In genomic region chr8:91804403-91805253, GRCm38 (mm10) we compare ENCODE assay signal across 8 mouse cellular contexts. TPM values are rescaled to one million over a fixed set of nuclear protein-coding genes. Genes with fewer than 3 reads are reported as not detected.
DNase-seq lines count a peak whose midpoint lies in the region; ATAC-seq and TF ChIP-seq lines count a peak whose summit lies in the region.

No protein-coding gene starts in this region.

- 2% methylated on average over 36 of the region's 36 CpGs for WGBS in heart, embryonic 10.5 days
- 51% methylated on average over 36 of the region's 36 CpGs for WGBS in heart, adult 2 months
- under 1% methylated on average over 36 of the region's 36 CpGs for WGBS in embryonic facial prominence, embryonic 11.5 days
- WGBS in kidney, embryonic 14.5 days: 3% methylated on average over 36 of the region's 36 CpGs
- 2% methylated on average over 36 of the region's 36 CpGs for WGBS in midbrain, embryonic 16.5 days

- DNase-seq in heart, embryonic 10.5 days (ENCODE audit: low spot score): no peak
- no peak for DNase-seq in heart, adult 2 months
- peak; percentile 50 for DNase-seq in embryonic facial prominence, embryonic 11.5 days (ENCODE audit: low spot score)
- no peak for DNase-seq in thymus, postnatal 4 days
- no peak for DNase-seq in cerebellum, adult 11 months

- intact Hi-C loops in heart, adult 2 months (cut with DNase I): loop anchor here (5.0 kb wide), 3 partner anchors 183 to 492 kb away; partner anchors contain the start of genes Fto and Rpgrip1l

- no peak for TF ChIP-seq CTCF in heart, adult 2 months (IDR thresholded peaks at IDR 0.05)

- peaks cover 3% of the 10 kb centered on the region; the same call in 1 of the 2 replicates for H3K36me3 ChIP-seq in heart, embryonic 10.5 days
- H3K36me3 ChIP-seq in heart, adult 2 months (ENCODE audit: control insufficient read depth, insufficient read depth, low read length): no peaks in the 10 kb centered on the region
- no peaks in the 10 kb centered on the region; the same call in 1 of the 2 replicates for H3K36me3 ChIP-seq in embryonic facial prominence, embryonic 11.5 days (replicated peaks; ENCODE audit: control insufficient read depth, insufficient read depth, low read depth, low read length)
- H3K36me3 ChIP-seq in kidney, embryonic 14.5 days (ENCODE audit: control insufficient read depth, insufficient read depth, low read length): no peaks in the 10 kb centered on the region
- no peaks in the 10 kb centered on the region for H3K36me3 ChIP-seq in midbrain, embryonic 16.5 days (ENCODE audit: control insufficient read depth, insufficient read depth, low read length)

- H3K27ac ChIP-seq in heart, embryonic 10.5 days: peak overlapping the region; percentile 56
- no peak overlapping the region for H3K27ac ChIP-seq in heart, adult 2 months
- H3K27ac ChIP-seq in embryonic facial prominence, embryonic 11.5 days (replicated peaks; ENCODE audit: low read depth, low read length): no peak overlapping the region
- H3K27ac ChIP-seq in kidney, embryonic 14.5 days (ENCODE audit: low read depth, low read length): no peak overlapping the region
- H3K27ac ChIP-seq in midbrain, embryonic 16.5 days (ENCODE audit: low read length): peak overlapping the region; percentile 56

- TF ChIP-seq POLR2A in heart, adult 2 months (IDR thresholded peaks at IDR 0.05; ENCODE audit: insufficient read depth, low read depth, low read length): no peak

- no peaks in the 10 kb centered on the region for H3K79me2 ChIP-seq in heart, adult 2 months (replicated peaks; ENCODE audit: control insufficient read depth, insufficient read depth, low read length)

- no peak for ATAC-seq in embryonic facial prominence, embryonic 11.5 days (replicated peaks; ENCODE audit: insufficient number of reproducible peaks, low FRiP score, low TSS enrichment, low read depth)
- no peak for ATAC-seq in kidney, embryonic 14.5 days (ENCODE audit: low FRiP score, low TSS enrichment)
- ATAC-seq in midbrain, embryonic 16.5 days: no peak
- ATAC-seq in inflammation-experienced regulatory T-cells, adult 6 months: no peak

- H3K27me3 ChIP-seq in heart, embryonic 10.5 days (ENCODE audit: insufficient read depth, poor library complexity, severe bottlenecking): peaks cover 83% of the 10 kb centered on the region
- H3K27me3 ChIP-seq in heart, adult 2 months (ENCODE audit: control insufficient read depth, insufficient read depth, low read length): peaks cover 11% of the 10 kb centered on the region
- peaks cover 44% of the 10 kb centered on the region for H3K27me3 ChIP-seq in embryonic facial prominence, embryonic 11.5 days (ENCODE audit: control insufficient read depth, insufficient read depth, low read length)
- peaks cover 87% of the 10 kb centered on the region for H3K27me3 ChIP-seq in kidney, embryonic 14.5 days (ENCODE audit: control insufficient read depth, insufficient read depth, low read length)
- H3K27me3 ChIP-seq in midbrain, embryonic 16.5 days (ENCODE audit: control insufficient read depth, insufficient read depth, low read depth, low read length): peaks cover 21% of the 10 kb centered on the region

- no peak for TF ChIP-seq EP300 in heart, adult 2 months (IDR thresholded peaks at IDR 0.05; ENCODE audit: insufficient read depth, low read depth, low read length)

- peaks cover 57% of the 10 kb centered on the region for H3K4me1 ChIP-seq in heart, embryonic 10.5 days
- no peaks in the 10 kb centered on the region for H3K4me1 ChIP-seq in heart, adult 2 months (ENCODE audit: control insufficient read depth, insufficient read depth, low read length)
- H3K4me1 ChIP-seq in embryonic facial prominence, embryonic 11.5 days (ENCODE audit: control insufficient read depth, insufficient read depth, low read length): peaks cover 7% of the 10 kb centered on the region
- peaks cover 24% of the 10 kb centered on the region for H3K4me1 ChIP-seq in kidney, embryonic 14.5 days (ENCODE audit: control insufficient read depth, insufficient read depth, low read length)
- H3K4me1 ChIP-seq in midbrain, embryonic 16.5 days (ENCODE audit: control insufficient read depth, insufficient read depth, low read length): peaks cover 33% of the 10 kb centered on the region

- H3K9me3 ChIP-seq in heart, embryonic 10.5 days: no peaks in the 10 kb centered on the region
- H3K9me3 ChIP-seq in embryonic facial prominence, embryonic 11.5 days (replicated peaks; ENCODE audit: control insufficient read depth, low read length): no peaks in the 10 kb centered on the region
- H3K9me3 ChIP-seq in kidney, embryonic 14.5 days (ENCODE audit: control insufficient read depth, low read length): no peaks in the 10 kb centered on the region
- H3K9me3 ChIP-seq in midbrain, embryonic 16.5 days (replicated peaks; ENCODE audit: control insufficient read depth, low read length, poor library complexity, severe bottlenecking): no peaks in the 10 kb centered on the region

- no peak overlapping the region for H3K9ac ChIP-seq in heart, adult 2 months (ENCODE audit: low read depth, low read length)
- peak overlapping the region; percentile 62 for H3K9ac ChIP-seq in embryonic facial prominence, embryonic 11.5 days (replicated peaks; ENCODE audit: low read length)
- no peak overlapping the region for H3K9ac ChIP-seq in kidney, embryonic 14.5 days (ENCODE audit: low read depth, low read length)
- H3K9ac ChIP-seq in midbrain, embryonic 16.5 days (ENCODE audit: low read depth, low read length): 0 out of 2 replicates have a peak overlapping the region, but pooled peaks have one; percentile 23

- H3K4me3 ChIP-seq in heart, embryonic 10.5 days: peak overlapping the region; percentile 53
- no peak overlapping the region for H3K4me3 ChIP-seq in heart, adult 2 months
- H3K4me3 ChIP-seq in embryonic facial prominence, embryonic 11.5 days (ENCODE audit: low read depth, low read length): peak overlapping the region; percentile 14; the same call in 1 of the 2 replicates
- peak overlapping the region; percentile 28 for H3K4me3 ChIP-seq in kidney, embryonic 14.5 days (ENCODE audit: low read length)
- H3K4me3 ChIP-seq in midbrain, embryonic 16.5 days (ENCODE audit: low read depth, low read length): peak overlapping the region; percentile 6; the same call in 1 of the 2 replicates

- H3K4me2 ChIP-seq in embryonic facial prominence, embryonic 11.5 days (ENCODE audit: low read depth, low read length): peak overlapping the region; percentile 63
- peak overlapping the region; percentile 45 for H3K4me2 ChIP-seq in kidney, embryonic 14.5 days (replicated peaks; ENCODE audit: low read depth, low read length)
- H3K4me2 ChIP-seq in midbrain, embryonic 16.5 days (ENCODE audit: low read length): peak overlapping the region; percentile 50

RNA-seq across cellular contexts. Expression of gene Irx3, which starts 2.8 kb away (rescaled TPM):
- polyA plus RNA-seq in heart, embryonic 10.5 days (2016; fragmentation: Nextera tagmentation; extraction: Ambion mirVana): 13.5 and 13.6 TPM in 2 replicates
- total RNA-seq in heart, adult 2 months (2021): 10 to 100 TPM; 22.1 to 32.0 TPM
- polyA plus RNA-seq in heart, adult 2 months (2012; rRNA removed): 8.7 and 15.8 TPM in 2 replicates
- polyA plus RNA-seq in embryonic facial prominence, embryonic 11.5 days (2014; fragmentation: Nextera tagmentation; extraction: Ambion mirVana): 19.8 and 20.4 TPM in 2 replicates
- 11.8 and 13.7 TPM in 2 replicates for polyA plus RNA-seq in kidney, embryonic 14.5 days (2014; fragmentation: Nextera tagmentation; extraction: Ambion mirVana)
- polyA plus RNA-seq in midbrain, embryonic 16.5 days (2015; fragmentation: Nextera tagmentation; extraction: Ambion mirVana): 16.2 and 16.9 TPM in 2 replicates
- polyA plus RNA-seq in inflammation-experienced regulatory T-cells, adult 6 months (2017; shearing (Covaris generic)): not detected

Comparison
In these comparisons a context has a peak if more than half of its experiments do, and no peak if none do; other contexts are left out.
1. H3K27ac ChIP-seq: peak in heart, embryonic 10.5 days (single experiment) and midbrain, embryonic 16.5 days (single experiment); none in heart, adult 2 months (single experiment), embryonic facial prominence, embryonic 11.5 days (single experiment) and kidney, embryonic 14.5 days (single experiment).
2. H3K9ac ChIP-seq: peak in embryonic facial prominence, embryonic 11.5 days (single experiment) and midbrain, embryonic 16.5 days (single experiment); none in heart, adult 2 months (single experiment) and kidney, embryonic 14.5 days (single experiment).
3. Peak in every context shown above with its lines, with median percentiles within 50 percentile points of each other: H3K4me2 ChIP-seq.